Mouse (Mus musculus) kidney, adult 9 months (tissue): Measurements from ENCODE around the gene AY358078.
"Not testable (repeated sequence)": the region's sequence is repeated elsewhere in the genome, so short reads cannot be mapped to it uniquely, and the experiment has no call there.

Experiments used
- DNase-seq: peaks from one replicate; pipeline ENCODE4 v3.0.0; 2022

AY358078 gene

GRCm38 (mm10) chr14:51799746-51800145 lies at the start of gene AY358078:
AY358078 (plus strand) TSS chr14:51800046.
- DNase-seq: no peak

- DNase-seq: no peak
Observed at GRCm38 (mm10) chr14:51755944-51756343, 43.9 kb upstream of the AY358078 start.

- peak; percentile 35 for DNase-seq
Observed at GRCm38 (mm10) chr14:51771378-51771777, 28.5 kb upstream of the AY358078 start.

GRCm38 (mm10) chr14:51773490-51773889 lies 26.4 kb upstream of the AY358078 start, which contains the start of gene Ang4:
Ang4 (minus strand) TSS chr14:51773590.
- no peak for DNase-seq

GRCm38 (mm10) chr14:51777791-51778190 lies 22.1 kb upstream of the AY358078 start:
- no peak for DNase-seq

GRCm38 (mm10) chr14:51778865-51779481 lies 20.9 kb upstream of the AY358078 start:
- DNase-seq: no peak

GRCm38 (mm10) chr14:51786335-51786734 lies 13.5 kb upstream of the AY358078 start:
- no peak for DNase-seq

- DNase-seq: no peak
Observed at GRCm38 (mm10) chr14:51787061-51787460, 12.8 kb upstream of the AY358078 start.

- DNase-seq: no peak
Observed at GRCm38 (mm10) chr14:51789196-51789595, 10.7 kb upstream of the AY358078 start.

- DNase-seq: no peak
Observed at GRCm38 (mm10) chr14:51794106-51794505, 5.7 kb upstream of the AY358078 start.

- no peak for DNase-seq
Observed at GRCm38 (mm10) chr14:51826625-51827024, 26.8 kb downstream of the AY358078 start.

- DNase-seq: peak; percentile 19
Observed at GRCm38 (mm10) chr14:51827842-51828241, 28.0 kb downstream of the AY358078 start.

- DNase-seq: no peak
Observed at GRCm38 (mm10) chr14:51829188-51829587, 29.3 kb downstream of the AY358078 start.

- not testable (repeated sequence) for DNase-seq
Observed at GRCm38 (mm10) chr14:51838480-51838879, 38.6 kb downstream of the AY358078 start.

- no peak for DNase-seq
Observed at GRCm38 (mm10) chr14:51842250-51842649, 42.4 kb downstream of the AY358078 start.

- DNase-seq: no peak
Observed at GRCm38 (mm10) chr14:51842781-51843180, 42.9 kb downstream of the AY358078 start.

- DNase-seq: no peak
Observed at GRCm38 (mm10) chr14:51843882-51844281, 44.0 kb downstream of the AY358078 start.

GRCm38 (mm10) chr14:51846566-51846965 lies 46.7 kb downstream of the AY358078 start:
- DNase-seq: no peak

GRCm38 (mm10) chr14:51851006-51851405 lies 51.2 kb downstream of the AY358078 start:
- not testable (repeated sequence) for DNase-seq

GRCm38 (mm10) chr14:51853399-51853798 lies 53.6 kb downstream of the AY358078 start, which contains the start of gene Ear6:
Ear6 (plus strand) TSS chr14:51853699.
- no peak for DNase-seq

- DNase-seq: not testable (repeated sequence)
Observed at GRCm38 (mm10) chr14:51855280-51855679, 55.4 kb downstream of the AY358078 start.

GRCm38 (mm10) chr14:51863603-51864002 lies 63.8 kb downstream of the AY358078 start:
- DNase-seq: not testable (repeated sequence)

GRCm38 (mm10) chr14:51870756-51871155 lies 70.9 kb downstream of the AY358078 start:
- DNase-seq: no peak

GRCm38 (mm10) chr14:51871741-51872140 lies 71.9 kb downstream of the AY358078 start:
- no peak for DNase-seq
